Mouse (Mus musculus) gastrocnemius, postnatal 25 days (tissue): ENCODE measurements around the gene Ablim1. TPM values are rescaled to one million over a fixed set of nuclear protein-coding genes. Genes with fewer than 3 reads are reported as not detected.
A peak's percentile ranks its signal among the peaks of the same experiment; 100 is the strongest.

Source experiments
- DNase-seq: peaks from one replicate; pipeline ENCODE4 v3.0.0; 2022
- total RNA-seq, 2 experiments: library from RNA; stranded (reverse); gene quantifications; 1 replicate in 1 of 2; 2 replicates in 1 of 2; pipeline ENCODE4 v1.2.3; 2021

The Ablim1 gene
- total RNA-seq, 2 experiments from 2014 or later = 37.6 to 41.4 TPM

DNA sequence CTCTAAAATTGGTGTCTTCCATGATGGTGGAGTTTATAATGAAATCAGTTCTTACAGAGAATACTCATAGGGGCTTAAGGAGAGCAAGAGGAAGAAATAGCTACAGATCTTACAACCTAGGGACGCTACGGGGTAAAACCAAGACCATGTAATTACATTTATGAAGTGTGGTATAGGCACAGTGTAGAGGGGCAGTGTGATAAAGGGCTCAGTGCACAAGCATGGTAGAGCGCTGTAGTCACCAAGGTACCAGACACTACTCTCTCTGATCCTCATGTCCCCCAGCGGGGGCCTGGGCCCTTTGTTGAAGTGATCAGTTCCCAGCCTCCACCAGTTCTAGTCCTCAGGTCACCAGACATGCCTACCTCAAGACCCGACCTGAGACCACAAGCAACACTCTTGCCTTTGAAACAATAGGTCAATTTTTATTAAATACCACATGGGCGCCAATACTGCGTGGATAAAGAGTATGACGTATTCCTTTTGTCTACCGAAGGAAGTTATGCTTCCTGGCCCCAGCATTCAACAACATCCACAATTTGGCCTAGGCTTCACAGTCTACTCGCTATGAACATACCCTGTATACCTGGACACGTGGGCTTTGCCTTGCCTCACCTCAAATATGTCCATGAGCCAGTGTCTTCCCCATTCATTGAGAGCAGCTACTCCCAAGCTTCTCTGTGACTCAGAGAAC is 213.8 kb downstream of the Ablim1 start:
- no peak for DNase-seq

GRCm38 (mm10) chr19:57099986-57100385 is 214.7 kb downstream of the Ablim1 start:
- no peak for DNase-seq

DNA sequence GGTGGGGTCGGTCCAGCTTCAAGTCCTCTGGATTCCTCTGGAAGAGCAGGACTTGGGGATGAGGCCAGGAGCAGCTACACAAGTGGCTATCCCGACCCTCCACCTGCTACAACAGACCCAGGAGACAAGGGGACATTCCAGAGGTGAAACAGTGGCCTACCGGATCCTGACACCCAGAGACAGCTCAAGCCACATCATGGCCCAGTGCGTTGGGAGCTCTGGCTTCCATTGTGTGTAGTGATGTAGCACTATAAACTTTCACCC is 215.7 kb downstream of the Ablim1 start:
- no peak for DNase-seq

GRCm38 (mm10) chr19:57098241-57099093 is 216.3 kb downstream of the Ablim1 start:
- peak; percentile 58 for DNase-seq

DNA sequence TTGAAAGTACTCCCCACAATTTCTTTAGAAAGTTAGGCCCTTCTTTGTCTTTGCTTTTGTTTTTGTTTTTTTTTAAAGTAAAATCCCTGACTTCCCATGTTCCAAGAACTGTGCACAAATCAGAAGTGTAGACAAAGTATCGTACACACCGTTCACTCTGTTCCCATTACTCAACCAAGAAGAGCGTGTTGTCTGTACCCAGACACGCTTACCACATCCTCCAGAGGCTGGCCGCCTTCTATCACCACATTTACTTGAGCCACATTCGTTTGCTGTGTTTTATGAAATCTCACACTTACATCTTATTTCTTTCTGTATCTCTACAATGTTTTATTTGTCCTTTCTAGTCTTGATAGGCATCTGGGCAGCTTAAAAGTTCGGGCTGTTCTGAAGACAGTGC is 219.4 kb downstream of the Ablim1 start:
- DNase-seq = no peak

GRCm38 (mm10) chr19:57093698-57094004 is 221.1 kb downstream of the Ablim1 start:
- no peak for DNase-seq

DNA sequence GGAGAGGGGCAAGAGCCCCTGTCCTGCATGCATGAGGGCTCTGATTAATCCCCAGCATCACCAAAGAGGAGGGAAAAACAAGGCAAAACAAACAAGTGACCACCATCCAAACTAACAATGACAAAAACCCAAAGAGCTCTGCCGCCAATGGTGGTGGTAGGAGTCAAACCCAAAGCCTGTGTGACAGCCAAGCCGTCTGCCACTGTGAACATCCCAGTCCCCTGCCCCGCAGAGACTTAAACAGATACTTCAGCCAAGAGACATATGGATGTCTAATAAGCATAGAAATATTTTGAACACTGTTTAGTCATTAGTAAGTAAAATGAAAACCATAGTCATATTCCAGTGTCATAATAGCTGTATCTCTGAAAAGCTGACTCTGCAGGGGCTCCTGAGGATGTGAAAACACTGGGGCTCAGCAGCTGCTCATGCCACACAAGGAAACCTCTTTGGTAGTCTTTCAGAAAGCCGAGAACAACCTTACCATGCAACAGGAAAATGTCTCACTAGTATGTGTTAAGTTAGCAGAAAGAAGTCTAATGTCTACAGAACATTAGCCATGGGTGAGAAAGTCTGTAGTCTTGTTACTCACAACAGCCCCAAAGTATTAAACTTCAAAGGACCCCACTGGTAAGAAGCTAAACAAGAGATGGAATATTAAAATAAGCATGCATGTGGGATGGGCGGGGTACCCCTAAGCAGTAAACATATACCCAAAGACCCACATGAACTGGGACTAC is 221.6 kb downstream of the Ablim1 start:
- no peak for DNase-seq

DNA sequence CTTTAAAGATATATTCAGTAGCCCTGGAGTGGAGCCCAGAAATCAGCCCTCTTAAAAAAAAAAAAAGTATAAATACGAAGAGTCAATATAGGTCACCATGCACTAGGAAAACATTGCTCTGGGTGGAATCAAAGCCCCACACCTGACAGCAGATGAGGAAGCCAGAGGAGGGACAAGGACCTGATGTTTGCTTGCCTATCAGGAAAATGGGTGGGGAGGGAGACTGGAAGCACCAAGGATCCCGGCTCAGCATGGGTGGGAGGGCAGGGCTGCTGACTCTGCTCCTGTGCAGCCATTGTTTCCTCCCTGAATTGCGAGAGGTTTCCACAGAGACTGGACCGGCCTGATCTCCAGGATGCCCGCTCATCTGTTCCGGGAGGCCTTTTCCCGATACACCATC is 223.4 kb downstream of the Ablim1 start:
- no peak for DNase-seq

- no peak for DNase-seq
These were observed 225.8 kb downstream of the Ablim1 start for GRCm38 (mm10) chr19:57088804-57089369.

GRCm38 (mm10) chr19:57084520-57085166 is 230.1 kb downstream of the Ablim1 start:
- no peak for DNase-seq

DNA sequence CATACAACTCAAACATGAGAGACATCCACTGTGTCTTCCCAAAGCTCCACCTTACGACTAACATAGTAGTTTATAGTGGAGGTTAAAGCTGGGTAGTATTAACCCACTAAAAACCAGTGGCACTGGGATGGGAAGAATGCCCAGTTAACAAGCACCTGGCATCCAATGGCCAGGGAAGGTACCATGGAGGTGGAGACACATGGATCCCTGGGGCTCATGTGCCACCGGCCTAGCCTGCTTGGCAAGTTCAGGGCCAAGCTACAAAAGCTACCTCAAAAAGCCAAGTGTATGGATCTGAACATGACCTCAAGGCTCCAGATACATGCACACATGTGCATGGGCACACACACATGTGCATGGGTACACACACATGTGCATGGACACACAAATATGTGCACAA is 230.8 kb downstream of the Ablim1 start:
- DNase-seq = no peak

- DNase-seq = no peak
These were observed 231.6 kb downstream of the Ablim1 start for GRCm38 (mm10) chr19:57083183-57083555.

DNA sequence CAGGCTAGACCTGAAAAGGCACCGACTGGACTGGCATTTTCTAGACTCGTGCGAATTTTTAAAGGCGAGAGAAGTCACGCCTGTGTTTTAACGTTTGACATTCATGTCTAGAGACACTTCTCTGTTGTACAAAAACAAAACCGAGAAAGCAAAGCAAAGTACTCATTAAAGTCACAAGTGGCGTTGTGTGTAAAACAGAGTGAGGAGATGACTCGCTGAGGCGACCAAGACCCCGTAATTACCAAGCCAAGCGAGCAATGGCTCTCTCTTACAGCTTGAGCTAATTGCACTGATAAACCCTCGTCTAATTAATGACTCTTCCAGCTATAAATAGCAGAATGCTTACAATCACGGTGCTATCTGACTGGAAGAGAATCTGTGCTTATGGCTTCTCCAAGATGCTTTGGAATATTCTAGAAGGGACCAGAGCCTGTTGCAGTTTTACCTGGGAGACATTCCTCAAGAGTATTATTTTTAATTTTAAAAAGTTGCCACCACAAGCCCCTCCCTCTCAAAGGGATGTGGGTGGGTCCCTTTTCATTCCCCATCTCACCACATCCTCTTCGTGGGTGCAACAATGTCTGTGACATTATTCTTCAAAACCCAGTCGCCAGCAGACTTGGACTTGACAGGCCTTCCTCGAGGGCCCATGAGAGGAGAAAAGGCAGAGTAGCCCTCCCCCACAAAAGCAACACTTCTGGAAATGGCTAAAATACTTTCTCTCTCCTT is 232.1 kb downstream of the Ablim1 start:
- DNase-seq = no peak

GRCm38 (mm10) chr19:57081536-57081935 is 233.2 kb downstream of the Ablim1 start:
- DNase-seq = no peak

DNA sequence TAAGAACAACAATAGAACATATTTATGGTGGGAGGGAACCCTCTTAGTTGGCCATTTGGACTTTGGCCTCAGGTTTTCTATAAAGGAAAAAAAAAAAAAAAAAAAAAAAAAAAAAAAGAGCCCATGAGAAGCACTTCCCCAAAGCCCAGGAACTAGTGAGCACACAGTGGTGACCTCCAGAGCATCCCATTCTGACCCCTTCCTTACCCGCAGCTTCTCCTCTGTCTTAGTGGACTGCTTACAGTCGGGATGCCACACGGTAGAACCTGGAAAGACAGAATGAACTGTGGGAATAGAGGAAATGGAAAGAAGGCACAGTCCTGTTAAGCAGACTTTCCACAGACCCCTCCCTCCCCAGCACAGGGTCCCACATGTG is 235.1 kb downstream of the Ablim1 start:
- no peak for DNase-seq

GRCm38 (mm10) chr19:57078867-57079605 is 235.7 kb downstream of the Ablim1 start:
- DNase-seq = peak; percentile 52

GRCm38 (mm10) chr19:57077826-57078699 is 236.7 kb downstream of the Ablim1 start:
- DNase-seq = peak; percentile 24

- no peak for DNase-seq
These were observed 241.3 kb downstream of the Ablim1 start for GRCm38 (mm10) chr19:57073450-57073849.

GRCm38 (mm10) chr19:57072756-57073155 is 242.0 kb downstream of the Ablim1 start:
- no peak for DNase-seq

DNA sequence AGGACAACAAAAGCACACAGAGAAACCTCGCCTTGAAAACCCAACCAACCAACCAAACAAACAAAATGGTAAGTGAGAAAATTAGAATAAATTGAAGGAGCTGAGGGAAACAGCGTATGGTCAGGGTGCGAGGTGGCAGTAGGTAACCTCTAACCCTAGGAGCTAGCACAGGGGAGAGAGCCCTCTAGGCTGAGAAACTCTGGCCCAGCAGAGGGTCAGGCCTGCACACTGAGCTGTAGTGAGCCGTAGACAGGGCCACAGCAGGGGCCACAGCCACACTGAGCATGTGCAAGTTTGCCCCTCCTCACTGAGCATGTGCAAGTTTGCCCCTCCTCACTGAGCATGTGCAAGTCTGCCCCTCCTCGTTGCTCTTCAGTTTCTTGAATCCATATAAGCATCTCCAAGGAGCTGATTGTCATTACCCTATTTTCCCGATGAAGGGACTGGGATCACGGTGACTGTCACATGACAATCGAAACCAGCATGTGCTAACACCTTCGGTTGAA is 247.6 kb downstream of the Ablim1 start:
- DNase-seq = no peak
